Mouse (Mus musculus): Measurements from ENCODE around the gene Suco.

DNA sequence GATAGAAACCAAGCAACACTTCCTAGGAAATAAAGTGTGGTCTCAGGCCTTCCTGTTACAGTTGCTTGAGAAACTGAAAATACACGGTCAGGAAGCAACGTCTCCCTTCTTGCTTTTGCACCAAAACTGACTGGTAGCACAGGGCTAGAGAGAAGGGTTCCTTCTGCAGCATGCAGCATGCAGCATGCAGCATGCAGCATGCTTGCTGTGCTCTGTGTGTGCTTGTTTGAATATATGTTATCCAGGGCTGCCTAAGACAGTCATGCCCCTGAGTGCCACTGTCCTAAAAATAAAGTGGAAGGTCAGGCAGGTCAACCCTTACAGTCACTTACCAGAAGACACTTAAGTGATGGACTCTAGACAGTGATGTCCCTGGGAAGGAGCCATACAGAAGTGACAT is 17.6 kb upstream of the Suco start:
- TF ChIP-seq CTCF (IDR thresholded peaks at IDR 0.05; ENCODE audit: borderline replicate concordance, control insufficient read depth, extremely low read depth, insufficient read depth, low read length, poor library complexity) (no peak), POLR2A (IDR thresholded peaks at IDR 0.05; ENCODE audit: control insufficient read depth, extremely low read depth, insufficient read depth, low read length, poor library complexity) (no peak)
